Mouse (Mus musculus): ENCODE data around the gene Trmt1. TPM values are rescaled to one million over a fixed set of nuclear protein-coding genes. Genes with fewer than 3 reads are reported as not detected.

The Trmt1 gene
- polyA plus RNA-seq, 2 experiments, result 71.7 to 158 TPM

GRCm38 (mm10) chr8:84722850-84723570, 36.9 kb downstream of the Trmt1 start, which contains the start of gene G430095P16Rik:
TSS of gene G430095P16Rik (plus strand) at chr8:84723007.
- peaks cover 85% of the 10 kb centered on the region for H3K36me3 ChIP-seq (ENCODE audit: control insufficient read depth, insufficient read depth, low read length)
- 0 out of 2 replicates have a peak, but pooled peaks have one; percentile 16 for TF ChIP-seq POLR2A (IDR thresholded peaks at IDR 0.05; ENCODE audit: borderline replicate concordance, extremely low read depth, insufficient read depth, insufficient read length)
- peak within 1 kb of the TSS; percentile 46 for H3K4me2 ChIP-seq (replicated peaks; ENCODE audit: low read depth, low read length, severe bottlenecking)
- no peaks in the 10 kb centered on the region for H3K27me3 ChIP-seq (ENCODE audit: control insufficient read depth, insufficient read depth, low read length)
- peak within 1 kb of the TSS; percentile 16 for H3K4me3 ChIP-seq (replicated peaks; ENCODE audit: low read length)
- WGBS, result under 1% methylated on average over 10 of the region's 10 CpGs
- no peaks in the 10 kb centered on the region for H3K9me3 ChIP-seq (ENCODE audit: control insufficient read depth, low read length)
- H3K4me1 ChIP-seq (ENCODE audit: control insufficient read depth, insufficient read depth, low read length), result peaks cover 58% of the 10 kb centered on the region
- peak within 1 kb of the TSS; percentile 97 for H3K27ac ChIP-seq (replicated peaks; ENCODE audit: low read depth, low read length)
- DNase-seq (ENCODE audit: low spot score) (peak; percentile 92), ATAC-seq (ENCODE audit: low FRiP score, low read depth) (peak; percentile 90)
- peak within 1 kb of the TSS; percentile 46 for H3K9ac ChIP-seq (ENCODE audit: low read depth, low read length, severe bottlenecking)

GRCm38 (mm10) chr8:84723571-84723900, 37.4 kb downstream of the Trmt1 start:
- peaks cover 84% of the 10 kb centered on the region for H3K36me3 ChIP-seq (ENCODE audit: control insufficient read depth, insufficient read depth, low read length)
- peak overlapping the region; percentile 97 for H3K27ac ChIP-seq (replicated peaks; ENCODE audit: low read depth, low read length)
- H3K9ac ChIP-seq (ENCODE audit: low read depth, low read length, severe bottlenecking), result peak overlapping the region; percentile 46
- H3K4me3 ChIP-seq (replicated peaks; ENCODE audit: low read length), result peak overlapping the region; percentile 16
- no peaks in the 10 kb centered on the region for H3K9me3 ChIP-seq (ENCODE audit: control insufficient read depth, low read length)
- WGBS, result 11% methylated on average over 7 of the region's 7 CpGs
- H3K4me2 ChIP-seq (replicated peaks; ENCODE audit: low read depth, low read length, severe bottlenecking), result peak overlapping the region; percentile 46
- no peaks in the 10 kb centered on the region for H3K27me3 ChIP-seq (ENCODE audit: control insufficient read depth, insufficient read depth, low read length)
- no peak for ATAC-seq (ENCODE audit: low FRiP score, low read depth)
- TF ChIP-seq POLR2A (IDR thresholded peaks at IDR 0.05; ENCODE audit: borderline replicate concordance, extremely low read depth, insufficient read depth, insufficient read length), result no peak
- DNase-seq (ENCODE audit: low spot score), result no peak
- H3K4me1 ChIP-seq (ENCODE audit: control insufficient read depth, insufficient read depth, low read length), result peaks cover 62% of the 10 kb centered on the region

- 0 out of 2 replicates have a peak overlapping the region, but pooled peaks have one; percentile 7 for H3K4me2 ChIP-seq (replicated peaks; ENCODE audit: low read depth, low read length, severe bottlenecking)
- DNase-seq (ENCODE audit: low spot score) (no peak), ATAC-seq (ENCODE audit: low FRiP score, low read depth) (no peak)
- H3K36me3 ChIP-seq (ENCODE audit: control insufficient read depth, insufficient read depth, low read length), result peaks cover 77% of the 10 kb centered on the region
- H3K9ac ChIP-seq (ENCODE audit: low read depth, low read length, severe bottlenecking), result peak overlapping the region; percentile 38; the same call in 1 of the 2 replicates
- no peak for TF ChIP-seq POLR2A (IDR thresholded peaks at IDR 0.05; ENCODE audit: borderline replicate concordance, extremely low read depth, insufficient read depth, insufficient read length)
- H3K27ac ChIP-seq (replicated peaks; ENCODE audit: low read depth, low read length), result peak overlapping the region; percentile 97
- H3K4me1 ChIP-seq (ENCODE audit: control insufficient read depth, insufficient read depth, low read length), result peaks cover 71% of the 10 kb centered on the region
- 28% methylated on average over 9 of the region's 9 CpGs for WGBS
- no peaks in the 10 kb centered on the region for H3K27me3 ChIP-seq (ENCODE audit: control insufficient read depth, insufficient read depth, low read length)
- H3K9me3 ChIP-seq (ENCODE audit: control insufficient read depth, low read length), result no peaks in the 10 kb centered on the region
- no peak overlapping the region for H3K4me3 ChIP-seq (replicated peaks; ENCODE audit: low read length)
These were observed 38.6 kb downstream of the Trmt1 start for GRCm38 (mm10) chr8:84724683-84725082.

GRCm38 (mm10) chr8:84725246-84725940, 39.3 kb downstream of the Trmt1 start:
- Histone ChIP-seq H3K4me2 (replicated peaks; ENCODE audit: low read depth, low read length, severe bottlenecking) (0 out of 2 replicates have a peak overlapping the region, but pooled peaks have one; percentile 7), H3K27me3 (ENCODE audit: control insufficient read depth, insufficient read depth, low read length) (no peaks in the 10 kb centered on the region)
- ATAC-seq (ENCODE audit: low FRiP score, low read depth), result no peak

GRCm38 (mm10) chr8:84725941-84726259, 39.8 kb downstream of the Trmt1 start:
- H3K36me3 ChIP-seq (ENCODE audit: control insufficient read depth, insufficient read depth, low read length), result peaks cover 68% of the 10 kb centered on the region
- WGBS, result 9% methylated on average over 3 of the region's 3 CpGs
- no peaks in the 10 kb centered on the region for H3K9me3 ChIP-seq (ENCODE audit: control insufficient read depth, low read length)
- H3K27me3 ChIP-seq (ENCODE audit: control insufficient read depth, insufficient read depth, low read length), result no peaks in the 10 kb centered on the region
- ATAC-seq (ENCODE audit: low FRiP score, low read depth) (no peak), DNase-seq (ENCODE audit: low spot score) (no peak)
- H3K27ac ChIP-seq (replicated peaks; ENCODE audit: low read depth, low read length), result peak overlapping the region; percentile 97
- no peak overlapping the region for H3K4me3 ChIP-seq (replicated peaks; ENCODE audit: low read length)
- no peak overlapping the region for H3K9ac ChIP-seq (ENCODE audit: low read depth, low read length, severe bottlenecking)
- peaks cover 76% of the 10 kb centered on the region for H3K4me1 ChIP-seq (ENCODE audit: control insufficient read depth, insufficient read depth, low read length)
- H3K4me2 ChIP-seq (replicated peaks; ENCODE audit: low read depth, low read length, severe bottlenecking), result no peak overlapping the region
- no peak for TF ChIP-seq POLR2A (IDR thresholded peaks at IDR 0.05; ENCODE audit: borderline replicate concordance, extremely low read depth, insufficient read depth, insufficient read length)

More at GRCm38 (mm10) chr8:84725246-84725940, 39.3 kb downstream of the Trmt1 start:
- H3K4me1 ChIP-seq (ENCODE audit: control insufficient read depth, insufficient read depth, low read length), result peaks cover 75% of the 10 kb centered on the region
- peaks cover 73% of the 10 kb centered on the region for H3K36me3 ChIP-seq (ENCODE audit: control insufficient read depth, insufficient read depth, low read length)
- no peak for TF ChIP-seq POLR2A (IDR thresholded peaks at IDR 0.05; ENCODE audit: borderline replicate concordance, extremely low read depth, insufficient read depth, insufficient read length)
- WGBS, result 35% methylated on average over 9 of the region's 10 CpGs
- H3K9me3 ChIP-seq (ENCODE audit: control insufficient read depth, low read length), result no peaks in the 10 kb centered on the region
- peak overlapping the region; percentile 97 for H3K27ac ChIP-seq (replicated peaks; ENCODE audit: low read depth, low read length)
- H3K4me3 ChIP-seq (replicated peaks; ENCODE audit: low read length), result no peak overlapping the region
- DNase-seq (ENCODE audit: low spot score), result no peak
- H3K9ac ChIP-seq (ENCODE audit: low read depth, low read length, severe bottlenecking), result 0 out of 2 replicates have a peak overlapping the region, but pooled peaks have one; percentile 7
